In the genomic region with DNA sequence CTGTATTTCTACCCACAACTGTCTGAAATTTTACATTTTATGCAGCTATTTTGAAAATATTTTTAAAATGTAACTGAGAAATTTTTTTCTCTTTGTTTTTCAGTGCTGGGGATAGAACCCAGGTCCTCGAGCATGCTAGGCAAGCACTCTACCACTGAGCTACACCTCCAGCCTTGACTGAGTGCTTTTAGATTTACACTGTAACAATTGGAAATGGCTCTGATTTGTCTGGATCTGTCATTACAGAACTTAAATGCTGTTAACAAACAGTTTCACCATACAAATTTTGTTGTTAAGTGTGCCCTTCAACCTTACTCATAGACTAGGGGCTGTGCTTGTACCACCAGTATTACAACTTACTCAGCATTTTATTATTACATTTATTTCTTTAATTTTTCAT, we compare ENCODE assay signal across 25 mouse cellular contexts.
"Had no signal": no experiment of that assay in that cellular context is flagged by ENCODE, and none has a peak within 500 bp of the region (broad histone marks: within the 10 kb centered on the region; RNA-seq: fewer than 3 reads in every experiment).

No protein-coding gene starts in this region.

- H3K9me3 ChIP-seq: embryonic facial prominence, embryonic 10.5 days; embryonic facial prominence, embryonic 12.5 days; embryonic facial prominence, embryonic 13.5 days; embryonic facial prominence, embryonic 15.5 days; forebrain, embryonic 10.5 days; forebrain, embryonic 12.5 days; forebrain, embryonic 13.5 days; forebrain, embryonic 15.5 days; heart, embryonic 10.5 days had no signal

- H3K4me3 ChIP-seq: embryonic facial prominence, embryonic 10.5 days; embryonic facial prominence, embryonic 12.5 days; embryonic facial prominence, embryonic 13.5 days; embryonic facial prominence, embryonic 15.5 days; erythroblast, embryonic 14.5 days; forebrain, embryonic 10.5 days; forebrain, embryonic 12.5 days; forebrain, embryonic 13.5 days; forebrain, embryonic 15.5 days; gastrocnemius, adult 2 months; heart, adult 2 months; heart, embryonic 10.5 days had no signal

- H3K36me3 ChIP-seq: embryonic facial prominence, embryonic 10.5 days; embryonic facial prominence, embryonic 12.5 days; embryonic facial prominence, embryonic 13.5 days; embryonic facial prominence, embryonic 15.5 days; forebrain, embryonic 10.5 days; forebrain, embryonic 12.5 days; forebrain, embryonic 15.5 days; heart, embryonic 10.5 days had no signal

- DNase-seq: cerebellum, adult 9-10 months; cerebellum, adult 9-11 months; cerebellum, postnatal 10 days; cerebellum, postnatal 14 days; cerebellum, postnatal 25 days; cerebellum, postnatal 36 days; embryo, embryonic 11 days; forebrain, postnatal 0 days; gastrocnemius, adult 2 months; gastrocnemius, postnatal 10 days; gastrocnemius, postnatal 14 days; gastrocnemius, postnatal 36 days; heart, adult 11 months; heart, adult 18-20 months; heart, adult 2 months had no signal

- H3K9ac ChIP-seq: embryonic facial prominence, embryonic 12.5 days; embryonic facial prominence, embryonic 13.5 days; embryonic facial prominence, embryonic 15.5 days; forebrain, embryonic 12.5 days; forebrain, embryonic 13.5 days; forebrain, embryonic 15.5 days; forebrain, postnatal 0 days had no signal

- H3K4me1 ChIP-seq: embryonic facial prominence, embryonic 10.5 days; embryonic facial prominence, embryonic 12.5 days; embryonic facial prominence, embryonic 13.5 days; embryonic facial prominence, embryonic 15.5 days; forebrain, embryonic 10.5 days; forebrain, embryonic 12.5 days; forebrain, embryonic 13.5 days; forebrain, embryonic 15.5 days; heart, embryonic 10.5 days had no signal

- H3K4me2 ChIP-seq: embryonic facial prominence, embryonic 12.5 days; embryonic facial prominence, embryonic 13.5 days; embryonic facial prominence, embryonic 15.5 days; forebrain, embryonic 12.5 days; forebrain, embryonic 13.5 days; forebrain, embryonic 15.5 days had no signal

- H3K27ac ChIP-seq: embryonic facial prominence, embryonic 10.5 days; embryonic facial prominence, embryonic 12.5 days; embryonic facial prominence, embryonic 13.5 days; embryonic facial prominence, embryonic 15.5 days; forebrain, embryonic 10.5 days; forebrain, embryonic 12.5 days; forebrain, embryonic 13.5 days; forebrain, embryonic 15.5 days; gastrocnemius, adult 2 months; heart, adult 2 months; heart, embryonic 10.5 days had no signal

- H3K27me3 ChIP-seq: embryonic facial prominence, embryonic 12.5 days; embryonic facial prominence, embryonic 15.5 days; forebrain, embryonic 12.5 days; forebrain, embryonic 15.5 days had no signal
